Mouse (Mus musculus) CH12.LX (cell line): ENCODE data around the gene Prrx1.

Source experiments
- CTCF ChIP-seq, 2 experiments: IDR thresholded peaks in 1 of 2; conservative IDR thresholded peaks in 1 of 2; 2 replicates each; pipeline ENCODE4 v1.5.1; 2011 to 2012; ENCODE audit warnings: low read depth in 2 of 2, low read length in 2 of 2, improper control_type of control experiment in 1 of 2, inconsistent platforms in 1 of 2, mild to moderate bottlenecking in 1 of 2, moderate library complexity in 1 of 2
- E2F4 ChIP-seq: IDR thresholded peaks from 2 replicates; pipeline ENCODE4 v1.6.1; 2011; ENCODE audit warnings: low read depth, low read length, improper control_type of control experiment; ENCODE audit not compliant: insufficient replicate concordance
- EP300 ChIP-seq: IDR thresholded peaks from 2 replicates; pipeline ENCODE4 v1.6.1; 2011; ENCODE audit warnings: low read length, improper control_type of control experiment
- GABPA ChIP-seq: IDR thresholded peaks from 2 replicates; pipeline ENCODE4 v1.6.1; 2012; ENCODE audit warnings: low read depth, low read length, improper control_type of control experiment, inconsistent platforms; ENCODE audit not compliant: insufficient replicate concordance
- MAZ ChIP-seq: IDR thresholded peaks from 2 replicates; pipeline ENCODE4 v1.6.1; 2012; ENCODE audit warnings: low read depth, mild to moderate bottlenecking, inconsistent platforms, low read length, improper control_type of control experiment, moderate library complexity
- MEF2A ChIP-seq: IDR thresholded peaks from 2 replicates; pipeline ENCODE4 v1.6.1; 2014; ENCODE audit warnings: low read depth, mild to moderate bottlenecking, inconsistent platforms, low read length, improper control_type of control experiment, borderline replicate concordance
- MYC ChIP-seq: IDR thresholded peaks from 2 replicates; pipeline ENCODE4 v1.6.1; 2011; ENCODE audit warnings: low read depth, mild to moderate bottlenecking, improper control_type of control experiment, low read length
- PAX5 ChIP-seq: IDR thresholded peaks from 2 replicates; pipeline ENCODE4 v1.6.1; 2012; ENCODE audit warnings: low read length, inconsistent platforms, mixed read lengths
- POLR2A ChIP-seq: IDR thresholded peaks from 2 replicates; pipeline ENCODE4 v1.6.1; 2011; ENCODE audit warnings: low read depth, mild to moderate bottlenecking, improper control_type of control experiment, low read length
- POLR2AphosphoS2 ChIP-seq: IDR thresholded peaks from 2 replicates; pipeline ENCODE4 v1.6.1; 2011; ENCODE audit warnings: low read depth, low read length, improper control_type of control experiment
- RCOR1 ChIP-seq: conservative IDR thresholded peaks from 2 replicates; pipeline ENCODE4 v1.6.1; 2012; ENCODE audit warnings: low read depth, mild to moderate bottlenecking, inconsistent platforms, low read length, improper control_type of control experiment
- UBTF ChIP-seq: IDR thresholded peaks from 2 replicates; pipeline ENCODE4 v1.6.1; 2012; ENCODE audit warnings: low read depth, mild to moderate bottlenecking, inconsistent platforms, low read length, improper control_type of control experiment, moderate library complexity
- ZC3H11A ChIP-seq: IDR thresholded peaks from 2 replicates; pipeline ENCODE4 v1.6.1; 2012; ENCODE audit warnings: low read depth, mild to moderate bottlenecking, inconsistent platforms, low read length, improper control_type of control experiment
- ZNF384 ChIP-seq: IDR thresholded peaks from 2 replicates; pipeline ENCODE4 v1.6.1; 2012; ENCODE audit warnings: low read depth, low read length, improper control_type of control experiment, inconsistent platforms

- TF ChIP-seq POLR2AphosphoS2 (no peak), PAX5 (no peak), CTCF (conservative IDR thresholded peaks at IDR 0.05 in 1 of 2, IDR thresholded peaks at IDR 0.05 in 1 of 2; ENCODE audit: low read depth in 2 of 2, low read length in 2 of 2) (no peak), E2F4 (no peak), POLR2A (no peak), RCOR1 (no peak), ZC3H11A (no peak), GABPA (no peak), ZNF384 (no peak), EP300 (no peak), MEF2A (no peak), MAZ (no peak), UBTF (no peak), MYC (no peak)
These were observed 44.7 kb upstream of the Prrx1 start for GRCm38 (mm10) chr1:163358165-163358564.
